Mouse (Mus musculus) stomach, postnatal 0 days (tissue): ENCODE measurements around the gene Prmt8.

ENCODE experiments used
- CTCF ChIP-seq: IDR thresholded peaks from 2 replicates; pipeline ENCODE4 v1.5.1; 2016; ENCODE audit warnings: antibody characterized with exemption, low read depth, mild to moderate bottlenecking, moderate library complexity
- EP300 ChIP-seq: optimal IDR thresholded peaks from 2 replicates; pipeline ENCODE3; 2016; ENCODE audit warnings: antibody characterized with exemption

GRCm38 (mm10) chr6:127657152-127657551 lies 112.1 kb downstream of the Prmt8 start:
- TF ChIP-seq CTCF = no peak
- TF ChIP-seq EP300 = no peak
